Mouse (Mus musculus) hindbrain, embryonic 11.5 days (tissue): ENCODE measurements around the gene Dnah5. TPM values are rescaled to one million over a fixed set of nuclear protein-coding genes. Genes with fewer than 3 reads are reported as not detected.

Source experiments
- ATAC-seq: fragments of 200-750 bp; cut with Nextera tagmentation; 2 replicates; pipeline ENCODE4 v1.8.0; 2017; ENCODE audit warnings: mild to moderate bottlenecking, moderate TSS enrichment, moderate library complexity; ENCODE audit not compliant: low FRiP score
- DNase-seq: peaks from one replicate; pipeline ENCODE4 v3.0.0-alpha.2; 2015; ENCODE audit warnings: low spot score
- H3K27ac ChIP-seq: fragments of 300-500 bp; sonication (generic); 2 replicates; pipeline ENCODE4 v1.5.1; 2014; ENCODE audit warnings: mild to moderate bottlenecking, low read depth, low read length
- H3K27me3 ChIP-seq: fragments of 300-500 bp; sonication (generic); 2 replicates; pipeline ENCODE4 v1.6.1; 2014; ENCODE audit warnings: mild to moderate bottlenecking, low read length, moderate library complexity, mixed read lengths; ENCODE audit not compliant: control insufficient read depth, insufficient read depth
- H3K36me3 ChIP-seq: fragments of 300-500 bp; sonication (generic); 2 replicates; pipeline ENCODE4 v1.6.1; 2014; ENCODE audit warnings: mild to moderate bottlenecking, low read length, moderate library complexity, mixed read lengths; ENCODE audit not compliant: control insufficient read depth, insufficient read depth
- H3K4me1 ChIP-seq: fragments of 300-500 bp; sonication (generic); replicated peaks from 2 replicates; pipeline ENCODE4 v1.6.1; 2014; ENCODE audit warnings: low read length, mixed read lengths; ENCODE audit not compliant: control insufficient read depth, insufficient read depth
- H3K4me2 ChIP-seq: fragments of 300-500 bp; sonication (generic); replicated peaks from 2 replicates; pipeline ENCODE4 v1.6.1; 2014; ENCODE audit warnings: mild to moderate bottlenecking, low read depth, low read length
- H3K4me3 ChIP-seq: fragments of 300-500 bp; sonication (generic); 2 replicates; pipeline ENCODE4 v1.5.1; 2014; ENCODE audit warnings: low read depth, low read length
- H3K9ac ChIP-seq: fragments of 300-500 bp; sonication (generic); 2 replicates; pipeline ENCODE4 v1.6.1; 2014; ENCODE audit warnings: low read depth, low read length
- H3K9me3 ChIP-seq: fragments of 300-500 bp; sonication (generic); 2 replicates; pipeline ENCODE4 v1.6.1; 2016; ENCODE audit warnings: low read length; ENCODE audit not compliant: control insufficient read depth
- WGBS: fragments of 180-500 bp; shearing (Covaris S2); extraction: QIAGEN DNeasy Blood & Tissue Kit; methylation state at CpG from one replicate; pipeline ENCODE4 v1.1.7; 2014; 5-methylcytosine and 5-hydroxymethylcytosine counted together
- polyA plus RNA-seq: library from polyadenylated mRNA; unstranded; fragments of >200 nt; fragmentation: Nextera tagmentation; extraction: Ambion mirVana; gene quantifications from 2 replicates; pipeline ENCODE4 v1.2.1, GENCODE M21; 2014

The Dnah5 gene
- polyA plus RNA-seq, 1 experiment from 2014 or later, result 0.49 TPM

DNA sequence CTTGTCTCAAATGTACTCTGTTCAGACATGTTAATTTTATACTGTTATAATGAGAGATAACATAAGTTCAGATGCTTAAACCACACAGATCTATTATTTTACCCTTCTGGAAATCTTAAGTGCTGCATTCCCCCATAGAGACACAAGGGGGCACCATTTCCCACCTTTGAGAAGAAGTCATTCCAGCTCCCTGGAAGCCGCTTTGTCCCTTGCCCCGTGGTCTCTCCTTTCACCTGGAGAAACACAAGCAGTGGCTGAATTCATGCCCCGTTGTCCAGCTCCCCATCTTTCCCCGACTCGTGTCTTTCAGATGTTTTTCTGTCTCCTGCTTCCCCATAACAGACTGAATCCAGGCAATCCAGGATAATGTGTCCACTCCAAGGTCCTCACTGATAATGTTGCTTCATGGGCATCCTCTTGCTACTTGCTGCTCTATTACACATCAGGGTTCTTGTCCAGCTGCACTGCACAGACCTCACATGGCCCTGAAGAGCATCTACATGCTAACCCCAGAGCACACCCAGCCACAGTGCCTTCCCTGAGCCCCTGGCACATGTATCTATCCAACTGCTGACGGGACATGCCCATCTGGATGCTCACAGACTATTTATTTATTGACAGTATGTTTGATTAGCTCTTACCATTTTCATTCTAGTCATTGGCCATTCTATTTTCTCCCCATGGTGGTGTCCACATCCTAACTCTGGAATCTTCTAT lies 112.4 kb downstream of the Dnah5 start:
- Histone ChIP-seq H3K27ac (no peak overlapping the region), H3K36me3 (no peaks in the 10 kb centered on the region), H3K4me1 (no peaks in the 10 kb centered on the region), H3K4me2 (no peak overlapping the region), H3K27me3 (no peaks in the 10 kb centered on the region), H3K9ac (no peak overlapping the region; the same call in 1 of the 2 replicates), H3K4me3 (no peak overlapping the region), H3K9me3 (no peaks in the 10 kb centered on the region)
- DNase-seq (peak; percentile 81), ATAC-seq (peak; percentile 60)
- 28% methylated on average over 6 of the region's 6 CpGs for WGBS

DNA sequence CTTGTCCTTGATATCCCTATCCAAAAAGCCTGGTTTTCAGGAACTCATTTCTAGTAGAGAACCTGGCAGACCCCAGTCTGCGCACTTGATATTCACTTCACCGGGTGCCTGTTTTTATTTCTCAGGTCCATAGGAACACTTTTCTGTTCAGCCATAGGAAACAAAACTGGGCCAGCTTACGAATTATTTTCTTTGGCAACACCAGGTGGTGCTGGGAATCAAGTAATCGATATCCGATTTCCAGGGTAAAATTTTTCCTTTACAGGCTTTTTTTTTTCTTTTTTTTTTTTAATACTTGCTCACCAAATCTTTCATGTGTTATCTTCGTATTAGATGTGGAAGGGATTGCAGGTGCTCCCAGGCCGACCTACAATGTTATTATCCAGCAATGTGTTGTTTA lies 119.0 kb downstream of the Dnah5 start:
- no peaks in the 10 kb centered on the region for H3K27me3 ChIP-seq
- H3K4me3 ChIP-seq, result no peak overlapping the region
- H3K4me2 ChIP-seq, result no peak overlapping the region
- H3K9ac ChIP-seq, result no peak overlapping the region
- no peaks in the 10 kb centered on the region for H3K9me3 ChIP-seq
- H3K36me3 ChIP-seq, result no peaks in the 10 kb centered on the region
- ATAC-seq, result no peak
- no peaks in the 10 kb centered on the region for H3K4me1 ChIP-seq
- no peak for DNase-seq
- 92% methylated on average over 7 of the region's 7 CpGs for WGBS
- H3K27ac ChIP-seq, result no peak overlapping the region

DNA sequence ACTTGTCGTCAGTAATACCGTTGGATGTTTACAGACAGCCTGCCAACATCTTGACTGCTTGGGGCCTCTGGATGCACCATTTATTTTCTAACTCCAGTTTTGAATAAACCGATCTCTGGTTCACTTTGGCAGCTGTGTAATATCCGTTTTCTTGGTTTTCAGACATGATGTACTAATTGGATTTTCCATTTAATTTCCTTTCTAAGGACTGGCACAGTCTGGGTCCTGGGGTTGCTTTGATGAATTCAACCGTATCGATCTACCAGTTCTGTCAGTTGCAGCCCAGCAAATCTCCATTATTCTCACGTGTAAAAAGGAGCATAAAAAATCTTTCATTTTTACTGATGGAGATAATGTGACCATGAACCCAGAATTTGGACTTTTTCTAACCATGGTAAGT lies 123.4 kb downstream of the Dnah5 start:
- H3K4me3 ChIP-seq, result no peak overlapping the region
- no peaks in the 10 kb centered on the region for H3K27me3 ChIP-seq
- no peaks in the 10 kb centered on the region for H3K9me3 ChIP-seq
- no peaks in the 10 kb centered on the region for H3K4me1 ChIP-seq
- no peak overlapping the region for H3K9ac ChIP-seq
- no peak overlapping the region for H3K4me2 ChIP-seq
- no peak for DNase-seq
- no peak for ATAC-seq
- H3K27ac ChIP-seq, result no peak overlapping the region
- WGBS, result 67% methylated on average over 7 of the region's 7 CpGs
- H3K36me3 ChIP-seq, result no peaks in the 10 kb centered on the region

- H3K4me1 ChIP-seq, result no peaks in the 10 kb centered on the region
- no peak for DNase-seq
- H3K27ac ChIP-seq, result no peak overlapping the region
- H3K4me2 ChIP-seq, result no peak overlapping the region
- H3K36me3 ChIP-seq, result no peaks in the 10 kb centered on the region
- no peak overlapping the region for H3K9ac ChIP-seq
- no peak for ATAC-seq
- H3K27me3 ChIP-seq, result no peaks in the 10 kb centered on the region
- 83% methylated on average over 9 of the region's 9 CpGs for WGBS
- no peak overlapping the region for H3K4me3 ChIP-seq
- H3K9me3 ChIP-seq, result no peaks in the 10 kb centered on the region
Measured at GRCm38 (mm10) chr15:28327441-28327840, 123.9 kb downstream of the Dnah5 start.

DNA sequence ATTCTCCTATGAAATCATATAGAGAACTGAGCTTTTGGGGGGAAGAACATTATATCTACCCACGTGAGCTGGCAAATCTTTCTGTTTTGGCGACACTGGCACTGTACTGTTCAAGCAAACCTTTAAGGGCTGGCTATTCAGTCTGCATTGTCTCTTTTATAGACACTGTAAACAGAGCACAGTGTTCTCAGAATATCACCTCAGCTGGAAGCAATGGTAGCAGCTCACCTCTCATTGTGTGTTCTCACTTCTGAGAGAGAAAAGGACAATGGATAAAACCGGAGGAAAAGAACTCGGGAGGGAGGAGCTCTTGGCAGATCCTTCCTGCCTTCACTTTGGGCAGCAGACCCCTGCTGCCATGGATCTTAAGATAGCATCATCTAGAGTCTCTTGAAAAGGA lies 137.6 kb downstream of the Dnah5 start:
- Histone ChIP-seq H3K4me1 (no peaks in the 10 kb centered on the region), H3K9me3 (no peaks in the 10 kb centered on the region), H3K36me3 (no peaks in the 10 kb centered on the region), H3K27me3 (no peaks in the 10 kb centered on the region), H3K27ac (no peak overlapping the region), H3K4me2 (no peak overlapping the region), H3K9ac (no peak overlapping the region), H3K4me3 (no peak overlapping the region)
- no peak for ATAC-seq
- 35% methylated on average over 4 of the region's 4 CpGs for WGBS
- no peak for DNase-seq

GRCm38 (mm10) chr15:28367561-28367960 lies 164.0 kb downstream of the Dnah5 start:
- no peaks in the 10 kb centered on the region for H3K27me3 ChIP-seq
- WGBS, result 82% methylated on average over 11 of the region's 11 CpGs
- no peak overlapping the region for H3K4me2 ChIP-seq
- H3K27ac ChIP-seq, result no peak overlapping the region
- no peak overlapping the region for H3K4me3 ChIP-seq
- ATAC-seq (no peak), DNase-seq (no peak)
- H3K9ac ChIP-seq, result no peak overlapping the region
- H3K4me1 ChIP-seq, result no peaks in the 10 kb centered on the region
- no peaks in the 10 kb centered on the region for H3K36me3 ChIP-seq
- no peaks in the 10 kb centered on the region for H3K9me3 ChIP-seq

DNA sequence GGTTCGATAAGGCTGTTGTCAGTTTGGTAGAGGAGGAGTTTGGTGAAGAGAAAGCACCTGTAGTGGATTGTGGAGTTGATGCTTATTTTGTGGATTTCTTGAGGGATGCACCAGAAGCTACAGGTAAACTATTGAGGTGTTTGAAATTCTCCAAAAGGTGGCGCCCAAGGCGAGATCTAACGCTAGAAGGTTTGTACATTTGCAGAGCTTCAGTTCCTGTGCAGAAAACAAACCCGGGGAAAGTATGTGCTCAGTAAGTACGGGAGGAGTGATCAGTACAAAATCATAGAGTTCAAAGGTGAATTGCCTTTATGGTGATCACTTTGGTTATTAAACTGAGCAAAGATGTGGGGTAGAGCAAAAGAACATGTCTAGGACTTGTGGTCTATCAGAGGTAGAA lies 166.9 kb downstream of the Dnah5 start:
- no peak overlapping the region for H3K27ac ChIP-seq
- WGBS, result 84% methylated on average over 6 of the region's 6 CpGs
- no peak overlapping the region for H3K9ac ChIP-seq
- no peak overlapping the region for H3K4me3 ChIP-seq
- H3K4me2 ChIP-seq, result no peak overlapping the region
- no peaks in the 10 kb centered on the region for H3K36me3 ChIP-seq
- ATAC-seq, result no peak
- no peaks in the 10 kb centered on the region for H3K27me3 ChIP-seq
- no peak for DNase-seq
- H3K9me3 ChIP-seq, result no peaks in the 10 kb centered on the region
- H3K4me1 ChIP-seq, result no peaks in the 10 kb centered on the region

- H3K9ac ChIP-seq, result no peak overlapping the region
- H3K9me3 ChIP-seq, result no peaks in the 10 kb centered on the region
- DNase-seq (no peak), ATAC-seq (no peak)
- H3K4me1 ChIP-seq, result no peaks in the 10 kb centered on the region
- no peak overlapping the region for H3K4me3 ChIP-seq
- H3K27ac ChIP-seq, result no peak overlapping the region
- H3K4me2 ChIP-seq, result no peak overlapping the region
- 63% methylated on average over 2 of the region's 2 CpGs for WGBS
- no peaks in the 10 kb centered on the region for H3K27me3 ChIP-seq
- H3K36me3 ChIP-seq, result no peaks in the 10 kb centered on the region
Measured at GRCm38 (mm10) chr15:28371506-28371905, 168.0 kb downstream of the Dnah5 start.

DNA sequence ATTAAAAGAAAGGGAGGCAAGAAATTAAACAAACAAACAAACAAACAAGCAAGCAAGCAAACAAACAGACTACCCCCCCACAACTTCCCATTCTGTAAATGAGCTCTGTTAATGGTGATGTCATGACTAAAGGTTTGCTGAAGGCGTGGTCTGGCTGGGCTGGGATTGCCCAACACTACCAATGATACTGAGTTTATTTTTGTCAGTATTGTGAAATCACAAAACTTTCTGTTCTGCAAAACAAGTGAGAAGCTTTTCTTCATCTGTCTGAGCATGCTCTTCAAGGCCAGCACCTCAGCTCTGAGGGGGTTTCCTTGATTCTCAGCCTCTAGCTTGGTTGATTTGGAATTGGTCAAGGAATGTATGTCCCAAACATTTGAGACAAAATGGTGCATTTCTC lies 170.8 kb downstream of the Dnah5 start:
- Histone ChIP-seq H3K4me1 (no peaks in the 10 kb centered on the region), H3K9ac (no peak overlapping the region), H3K4me3 (no peak overlapping the region), H3K36me3 (no peaks in the 10 kb centered on the region), H3K9me3 (no peaks in the 10 kb centered on the region), H3K4me2 (no peak overlapping the region), H3K27ac (no peak overlapping the region), H3K27me3 (no peaks in the 10 kb centered on the region)
- DNase-seq (no peak), ATAC-seq (no peak)
- 96% methylated on average over 1 of the region's 1 CpGs for WGBS
